In genomic region chr6:14130392-14131144, GRCm38 (mm10) we compare ENCODE assay signal across 24 mouse cellular contexts.
A peak's percentile ranks its signal among the peaks of the same experiment; 100 is the strongest.
DNase-seq lines count a peak whose midpoint lies in the region; ATAC-seq and TF ChIP-seq lines count a peak whose summit lies in the region.
"Had no signal": no experiment of that assay in that cellular context is flagged by ENCODE, and none has a peak within 500 bp of the region (broad histone marks: within the 10 kb centered on the region; RNA-seq: fewer than 3 reads in every experiment).

No protein-coding gene starts in this region.

- H3K4me2 ChIP-seq in forebrain, postnatal 0 days (ENCODE audit: low read depth), result no peak overlapping the region
- no peak overlapping the region for H3K4me2 ChIP-seq in forebrain, embryonic 13.5 days
- H3K4me2 ChIP-seq: embryonic facial prominence, embryonic 12.5 days; heart, embryonic 13.5 days; hindbrain, embryonic 15.5 days had no signal

- H3K36me3 ChIP-seq in forebrain, postnatal 0 days (ENCODE audit: insufficient read depth), result no peaks in the 10 kb centered on the region
- no peaks in the 10 kb centered on the region for H3K36me3 ChIP-seq in forebrain, embryonic 13.5 days (ENCODE audit: poor library complexity, severe bottlenecking)
- H3K36me3 ChIP-seq: embryonic facial prominence, embryonic 12.5 days; G1E; heart, embryonic 13.5 days; hindbrain, embryonic 15.5 days had no signal

- peak; percentile 37 for DNase-seq in forebrain, postnatal 0 days
- peak; percentile 38 for DNase-seq in layer of hippocampus, adult 9-10 months (ENCODE audit: low spot score)
- DNase-seq in layer of hippocampus, postnatal 25 days (ENCODE audit: extremely low spot score in 1 of 2, low spot score in 1 of 2), result no peak
- peak; percentile 76 for DNase-seq in NIH3T3 (ENCODE audit: low read depth)
- DNase-seq in brain, embryonic 18.5 days (ENCODE audit: low read depth, low spot score), result peak; percentile 46
- no peak for DNase-seq in left cerebral cortex, adult 18-20 months (ENCODE audit: low spot score in 2 of 2)
- no peak for DNase-seq in cerebellum, postnatal 36 days
- DNase-seq: adrenal gland, postnatal 14 days; B cell, adult 2 months; cerebellum, adult 11 months; cerebellum, adult 8-10 months; cerebellum, postnatal 14 days; gastrocnemius, postnatal 36 days; heart, adult 11 months; heart, postnatal 36 days had no signal

- H3K9ac ChIP-seq in forebrain, postnatal 0 days, result no peak overlapping the region
- no peak overlapping the region for H3K9ac ChIP-seq in forebrain, embryonic 13.5 days
- H3K9ac ChIP-seq: embryonic facial prominence, embryonic 12.5 days; heart, embryonic 13.5 days; hindbrain, embryonic 15.5 days had no signal

- TF ChIP-seq CTCF in forebrain, postnatal 0 days (IDR thresholded peaks at IDR 0.05; ENCODE audit: low read depth), result no peak

- no peak overlapping the region for H3K4me3 ChIP-seq in forebrain, postnatal 0 days (ENCODE audit: low read depth, low read length)
- H3K4me3 ChIP-seq in forebrain, embryonic 13.5 days, result no peak overlapping the region
- H3K4me3 ChIP-seq: embryonic facial prominence, embryonic 12.5 days; heart, embryonic 13.5 days; hindbrain, embryonic 15.5 days had no signal

- H3K27ac ChIP-seq in forebrain, postnatal 0 days (ENCODE audit: low read depth, low read length), result no peak overlapping the region
- no peak overlapping the region for H3K27ac ChIP-seq in forebrain, embryonic 13.5 days
- H3K27ac ChIP-seq: embryonic facial prominence, embryonic 12.5 days; heart, embryonic 13.5 days; hindbrain, embryonic 15.5 days had no signal

- 47% methylated on average over 1 of the region's 1 CpGs for WGBS in forebrain, postnatal 0 days
- 73% methylated on average over 1 of the region's 1 CpGs for WGBS in forebrain, embryonic 13.5 days

- ATAC-seq in forebrain, postnatal 0 days, result peak; percentile 77
- no peak; the same call in 1 of the 2 replicates for ATAC-seq in forebrain, embryonic 13.5 days
- ATAC-seq: activated CD4-positive, CD25-positive, alpha-beta regulatory T cell, adult 4 months; CD4-positive, CD25-positive, alpha-beta regulatory T cell, adult 4 months; intestine, embryonic 16.5 days; Patski had no signal

- no peaks in the 10 kb centered on the region for H3K4me1 ChIP-seq in forebrain, postnatal 0 days (ENCODE audit: insufficient read depth)
- H3K4me1 ChIP-seq in forebrain, embryonic 13.5 days, result no peaks in the 10 kb centered on the region
- H3K4me1 ChIP-seq: embryonic facial prominence, embryonic 12.5 days; heart, embryonic 13.5 days; hindbrain, embryonic 15.5 days had no signal

- no peaks in the 10 kb centered on the region for H3K9me3 ChIP-seq in forebrain, postnatal 0 days (ENCODE audit: low read length)
- H3K9me3 ChIP-seq in forebrain, embryonic 13.5 days (replicated peaks), result no peaks in the 10 kb centered on the region
- H3K9me3 ChIP-seq: embryonic facial prominence, embryonic 12.5 days; G1E; heart, embryonic 13.5 days; hindbrain, embryonic 15.5 days had no signal

- no peaks in the 10 kb centered on the region for H3K27me3 ChIP-seq in forebrain, postnatal 0 days (ENCODE audit: insufficient read depth, low read length)
- H3K27me3 ChIP-seq in forebrain, embryonic 13.5 days, result no peaks in the 10 kb centered on the region
- H3K27me3 ChIP-seq: embryonic facial prominence, embryonic 12.5 days; heart, embryonic 13.5 days; hindbrain, embryonic 15.5 days; Patski had no signal

Comparison
In these comparisons a context has a peak if more than half of its experiments do, and no peak if none do; other contexts are left out.
1. DNase-seq: peak in forebrain, postnatal 0 days (single experiment), layer of hippocampus, adult 9-10 months (single experiment), NIH3T3 (single experiment) and brain, embryonic 18.5 days (single experiment); none in layer of hippocampus, postnatal 25 days (0 of 2), left cerebral cortex, adult 18-20 months (0 of 2) and cerebellum, postnatal 36 days (0 of 2).